Mouse (Mus musculus) lung, adult 2 months (tissue): ENCODE data around the gene Eppin.
A peak's percentile ranks its signal among the peaks of the same experiment; 100 is the strongest.

Source experiments
- CTCF ChIP-seq: fragments of 200-500 bp; IDR thresholded peaks from 2 replicates; pipeline ENCODE4 v1.5.1; 2011; ENCODE audit warnings: mild to moderate bottlenecking, low read length, control low read depth; ENCODE audit not compliant: insufficient read depth
- POLR2A ChIP-seq: fragments of 200-500 bp; IDR thresholded peaks from 2 replicates; pipeline ENCODE4 v1.6.1; 2011; ENCODE audit warnings: low read depth, mild to moderate bottlenecking, control low read depth, low read length, borderline replicate concordance; ENCODE audit errors: extremely low read depth

DNA sequence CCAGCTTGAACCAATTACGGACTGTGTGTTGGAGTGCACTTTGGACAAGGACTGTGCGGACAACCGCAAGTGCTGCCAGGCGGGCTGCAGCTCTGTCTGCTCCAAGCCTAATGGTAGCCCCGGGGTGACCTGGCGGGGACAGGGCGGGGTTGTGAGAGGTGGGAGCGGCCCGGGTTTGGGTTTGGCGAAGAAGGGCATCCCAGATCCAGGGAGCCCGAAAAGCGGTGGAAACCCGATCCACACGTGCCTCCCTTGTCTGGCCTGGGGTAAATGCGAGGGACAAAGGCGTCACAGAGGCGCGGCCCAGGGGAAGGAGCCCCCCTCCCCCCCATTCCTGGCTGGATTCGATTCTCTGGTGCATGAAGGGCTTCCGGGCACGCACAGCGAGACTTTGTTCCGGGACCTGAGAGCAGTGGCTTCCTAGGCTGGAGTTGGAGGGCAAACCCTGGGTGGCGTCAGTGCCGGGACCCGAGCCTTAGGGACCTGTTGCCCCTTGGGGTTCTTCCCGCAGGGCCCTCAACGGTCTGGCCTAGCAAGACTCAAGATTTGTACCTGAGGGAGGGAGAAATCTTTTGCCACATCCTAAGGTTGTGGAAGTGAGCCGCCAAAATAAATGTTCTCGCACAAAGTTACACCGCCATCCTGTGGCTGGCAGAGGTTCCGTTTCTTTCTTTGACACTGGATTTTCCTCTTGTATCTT, 29.9 kb downstream of the Eppin start:
- TF ChIP-seq CTCF (0 out of 2 replicates have a peak, but pooled peaks have one; percentile 29), POLR2A (no peak)
